23 mouse cellular contexts compared by ENCODE assay signal in the genomic region with DNA sequence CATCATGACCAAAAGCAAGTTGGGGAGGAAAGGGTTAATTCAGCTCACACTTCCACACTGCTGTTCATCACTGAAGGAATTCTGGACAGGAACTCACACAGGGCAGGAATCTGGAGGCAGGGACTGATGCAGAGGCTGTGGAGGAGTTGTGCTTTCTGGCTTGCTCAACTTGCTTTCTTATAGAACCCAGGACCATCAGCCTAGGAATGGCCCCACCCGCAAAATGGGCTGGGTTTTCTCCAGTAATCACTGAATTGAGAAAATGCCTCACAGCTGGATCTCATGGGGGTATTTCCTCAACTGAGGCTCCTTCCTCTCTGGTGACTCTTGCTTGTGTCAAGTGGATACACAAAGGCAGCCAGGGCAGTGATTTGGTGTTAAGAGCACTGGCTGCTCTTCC. TPM values are rescaled to one million over a fixed set of nuclear protein-coding genes. Genes with fewer than 3 reads are reported as not detected.
"Had no signal": no experiment of that assay in that cellular context is flagged by ENCODE, and none has a peak within 500 bp of the region (broad histone marks: within the 10 kb centered on the region; RNA-seq: fewer than 3 reads in every experiment).

No protein-coding gene starts in this region.

- H3K27me3 ChIP-seq: lung, embryonic 15.5 days; midbrain, embryonic 12.5 days; neural tube, embryonic 13.5 days; neural tube, embryonic 15.5 days had no signal

- H3K36me3 ChIP-seq: lung, embryonic 15.5 days had no signal

- H3K4me3 ChIP-seq: lung, embryonic 15.5 days; midbrain, embryonic 10.5 days; midbrain, embryonic 12.5 days; myocyte; neural tube, embryonic 13.5 days; neural tube, embryonic 15.5 days had no signal

- H3K9me3 ChIP-seq: lung, embryonic 15.5 days; midbrain, embryonic 10.5 days; midbrain, embryonic 12.5 days; neural tube, embryonic 13.5 days; neural tube, embryonic 15.5 days had no signal

- H3K9ac ChIP-seq: liver, postnatal 0 days; lung, embryonic 15.5 days; midbrain, embryonic 12.5 days; neural tube, embryonic 13.5 days; neural tube, embryonic 15.5 days had no signal

- DNase-seq: liver, postnatal 0 days; lung, adult 2 months; lung, postnatal 14 days; lung, postnatal 4 days; midbrain, embryonic 14.5 days; retina, postnatal 1 day; right cerebral cortex, adult 18-20 months; right cerebral cortex, postnatal 25 days; right cerebral cortex, postnatal 4 days; spleen, adult 18-20 months; thymus, adult 18-20 months; thymus, postnatal 14 days; thymus, postnatal 36 days had no signal

- H3K27ac ChIP-seq: lung, embryonic 15.5 days; midbrain, embryonic 10.5 days; midbrain, embryonic 12.5 days; neural tube, embryonic 13.5 days; neural tube, embryonic 15.5 days had no signal

- ATAC-seq: liver, postnatal 0 days; lung, postnatal 0 days; midbrain, embryonic 16.5 days had no signal

RNA-seq across cellular contexts. Expression of a gene that starts 48.9 kb away (rescaled TPM):
- total RNA-seq: megakaryocyte, adult 5-6 weeks had no signal
- polyA plus RNA-seq: liver, postnatal 0 days; stomach, embryonic 16.5 days had no signal
